Mouse (Mus musculus): ENCODE data around the gene Dscam. TPM values are rescaled to one million over a fixed set of nuclear protein-coding genes. Genes with fewer than 3 reads are reported as not detected.

Gene Dscam
- polyA plus RNA-seq, 1 experiment from 2014 or later = 2.1 TPM

DNA sequence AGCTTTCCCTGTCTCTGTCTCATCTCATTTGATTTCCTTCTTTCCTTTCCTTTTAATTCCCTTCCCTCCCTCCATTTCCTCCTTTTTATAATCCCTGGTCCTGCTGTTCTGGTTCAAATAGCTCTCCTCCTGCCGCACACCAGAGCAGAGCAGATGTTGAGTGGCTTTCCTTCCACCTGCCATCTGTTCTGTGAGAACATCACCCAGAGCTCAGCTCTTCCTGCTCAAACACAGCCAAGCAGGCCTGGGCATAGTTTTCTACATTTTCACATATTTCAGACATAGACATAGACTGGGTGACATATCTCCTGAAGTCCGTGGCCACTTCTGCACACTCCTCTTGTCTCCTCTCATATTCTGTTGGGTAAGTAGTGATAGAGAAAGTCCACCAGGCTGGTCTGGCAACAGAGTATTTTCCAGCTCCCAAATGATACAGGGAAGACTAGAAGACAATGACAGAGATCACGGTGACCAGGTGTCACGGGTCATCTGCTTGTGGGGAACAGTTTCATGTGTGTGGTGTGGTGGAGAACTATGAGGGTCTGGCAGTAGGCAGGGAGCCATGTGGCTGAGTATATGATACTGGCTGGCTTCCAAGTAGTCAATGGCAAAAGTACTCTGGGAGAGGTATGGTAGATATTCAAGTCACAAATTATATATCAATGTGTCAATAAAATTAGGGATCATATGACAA lies 536.3 kb downstream of the Dscam start:
- no peak for ATAC-seq (ENCODE audit: low FRiP score, low read depth)
- WGBS = 87% methylated on average over 4 of the region's 4 CpGs

DNA sequence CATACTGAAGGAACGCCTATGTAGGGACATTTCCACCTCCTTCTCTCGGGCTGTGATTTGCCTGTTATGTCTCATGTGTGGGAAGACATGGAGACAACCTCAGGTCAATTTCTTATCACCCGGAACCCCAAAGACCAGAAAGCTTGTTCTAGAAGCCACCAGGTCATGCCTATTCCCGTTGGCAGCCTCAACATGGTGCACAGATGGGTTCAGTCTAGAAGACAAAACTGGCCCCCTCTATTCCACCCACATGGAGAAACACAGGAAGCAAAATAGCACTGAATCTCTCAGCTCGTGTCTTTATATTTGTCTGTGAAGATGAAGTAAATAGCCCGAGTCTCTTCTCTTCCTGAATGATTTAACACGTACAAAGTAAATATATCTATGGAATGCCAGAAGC lies 540.3 kb downstream of the Dscam start:
- H3K27ac ChIP-seq = no peak overlapping the region
- no peaks in the 10 kb centered on the region for H3K9me3 ChIP-seq
- H3K4me3 ChIP-seq = no peak overlapping the region
- H3K36me3 ChIP-seq = no peaks in the 10 kb centered on the region
- no peak for ATAC-seq (ENCODE audit: low FRiP score, low read depth)
- 78% methylated on average over 7 of the region's 7 CpGs for WGBS
- H3K27me3 ChIP-seq (replicated peaks) = no peaks in the 10 kb centered on the region
- H3K4me2 ChIP-seq (replicated peaks) = no peak overlapping the region
- H3K4me1 ChIP-seq = no peaks in the 10 kb centered on the region; the same call in 1 of the 2 replicates
- H3K9ac ChIP-seq = no peak overlapping the region

More for the DNA sequence above, 536.3 kb downstream of the Dscam start:
- H3K36me3 ChIP-seq = no peaks in the 10 kb centered on the region
- H3K4me3 ChIP-seq = no peak overlapping the region
- H3K27me3 ChIP-seq (replicated peaks) = no peaks in the 10 kb centered on the region
- no peak overlapping the region for H3K27ac ChIP-seq
- no peaks in the 10 kb centered on the region; the same call in 1 of the 2 replicates for H3K4me1 ChIP-seq
- H3K9ac ChIP-seq = no peak overlapping the region
- H3K9me3 ChIP-seq = no peaks in the 10 kb centered on the region
- no peak overlapping the region for H3K4me2 ChIP-seq (replicated peaks)

DNA sequence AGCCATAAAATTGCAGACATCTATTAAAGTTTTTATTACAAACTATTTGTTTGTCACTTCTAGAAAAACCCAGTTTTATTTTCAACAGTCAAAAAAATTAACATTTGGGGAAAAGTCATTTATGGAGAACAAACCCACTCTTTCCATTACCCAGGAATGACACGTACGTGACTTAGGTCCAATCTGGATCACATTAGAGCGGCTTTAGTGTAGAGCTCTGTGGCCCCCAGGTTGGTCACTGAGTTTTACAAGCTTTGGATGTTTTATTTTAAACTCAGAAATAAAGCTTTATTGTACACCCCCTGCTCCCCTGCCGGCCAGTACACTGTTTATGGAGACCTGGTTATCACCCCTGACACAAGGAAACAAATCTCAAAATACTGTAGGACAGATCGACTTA lies 540.9 kb downstream of the Dscam start:
- no peaks in the 10 kb centered on the region for H3K36me3 ChIP-seq
- no peaks in the 10 kb centered on the region for H3K4me1 ChIP-seq
- no peak overlapping the region for H3K27ac ChIP-seq
- no peak for ATAC-seq (ENCODE audit: low FRiP score, low read depth)
- H3K4me3 ChIP-seq = no peak overlapping the region
- H3K9me3 ChIP-seq = no peaks in the 10 kb centered on the region
- H3K9ac ChIP-seq = no peak overlapping the region
- H3K4me2 ChIP-seq (replicated peaks) = no peak overlapping the region
- 86% methylated on average over 5 of the region's 5 CpGs for WGBS
- no peaks in the 10 kb centered on the region for H3K27me3 ChIP-seq (replicated peaks)

DNA sequence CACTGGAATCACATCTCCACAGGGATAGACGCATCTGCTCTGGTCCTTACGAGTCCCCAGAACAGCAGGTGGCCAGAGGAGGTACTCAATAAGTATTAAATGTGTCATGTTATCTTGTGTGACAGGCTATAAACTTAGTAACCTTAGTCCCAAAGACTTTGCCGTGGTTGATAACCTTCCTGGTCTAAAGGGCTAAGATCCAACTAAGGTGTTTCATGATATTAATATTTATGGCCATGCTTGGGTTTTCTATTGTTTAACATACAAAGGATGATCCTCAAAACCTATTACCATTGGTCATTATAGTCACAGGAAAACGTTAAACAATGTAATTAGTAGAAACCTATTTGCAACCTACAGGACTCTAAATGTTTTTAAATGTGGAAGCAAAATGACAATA lies 545.1 kb downstream of the Dscam start:
- no peaks in the 10 kb centered on the region for H3K9me3 ChIP-seq
- H3K36me3 ChIP-seq = no peaks in the 10 kb centered on the region
- H3K27ac ChIP-seq = no peak overlapping the region
- 59% methylated on average over 4 of the region's 4 CpGs for WGBS
- no peak overlapping the region for H3K4me2 ChIP-seq (replicated peaks)
- H3K27me3 ChIP-seq (replicated peaks) = no peaks in the 10 kb centered on the region
- H3K9ac ChIP-seq = no peak overlapping the region
- no peak for ATAC-seq (ENCODE audit: low FRiP score, low read depth)
- H3K4me1 ChIP-seq = no peaks in the 10 kb centered on the region
- H3K4me3 ChIP-seq = no peak overlapping the region

DNA sequence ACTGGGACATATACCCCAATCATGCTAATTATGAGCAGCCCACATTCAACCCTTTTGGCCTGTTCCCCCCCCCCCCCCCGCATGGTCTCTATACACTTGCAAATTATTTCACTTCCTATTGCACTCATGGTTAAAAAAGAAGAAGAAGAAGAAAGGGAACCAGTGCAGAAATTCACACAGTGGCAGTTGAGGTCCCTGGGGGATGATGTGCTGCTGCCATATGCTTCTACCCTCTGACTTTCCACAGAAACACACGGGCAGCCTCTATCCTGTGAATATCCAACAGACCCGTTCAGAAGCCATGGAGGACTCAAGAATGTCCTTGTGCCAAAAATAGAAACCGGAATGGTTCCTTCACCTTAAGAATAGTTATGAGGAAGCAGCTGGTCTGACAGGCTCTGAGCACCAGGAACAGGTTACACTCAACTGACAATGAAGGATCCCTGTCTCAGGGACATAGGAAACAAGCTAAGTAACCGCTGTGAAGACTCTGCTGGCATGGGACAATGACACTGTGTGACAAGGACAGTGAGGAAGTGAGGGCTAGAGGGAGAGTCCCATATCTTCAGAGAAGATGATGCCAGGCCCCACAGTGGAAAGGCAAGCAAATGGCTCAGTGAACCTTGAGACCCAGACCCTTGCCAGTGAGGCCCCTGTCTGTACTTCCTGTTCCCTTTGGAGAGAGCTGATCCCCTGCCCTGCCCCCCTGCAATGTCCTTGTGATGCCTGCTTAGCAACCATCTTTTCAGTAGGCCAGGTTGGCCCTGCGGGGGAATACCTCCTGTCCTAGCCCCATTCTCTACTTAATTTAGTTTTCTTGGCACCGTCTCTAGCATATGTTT lies 545.8 kb downstream of the Dscam start:
- H3K27ac ChIP-seq = no peak overlapping the region
- no peak overlapping the region for H3K4me3 ChIP-seq
- H3K4me2 ChIP-seq (replicated peaks) = no peak overlapping the region
- H3K9ac ChIP-seq = no peak overlapping the region
- no peak for ATAC-seq (ENCODE audit: low FRiP score, low read depth)
- no peaks in the 10 kb centered on the region for H3K9me3 ChIP-seq
- no peaks in the 10 kb centered on the region for H3K27me3 ChIP-seq (replicated peaks)
- WGBS = 74% methylated on average over 7 of the region's 7 CpGs
- no peaks in the 10 kb centered on the region for H3K36me3 ChIP-seq
- no peaks in the 10 kb centered on the region for H3K4me1 ChIP-seq

DNA sequence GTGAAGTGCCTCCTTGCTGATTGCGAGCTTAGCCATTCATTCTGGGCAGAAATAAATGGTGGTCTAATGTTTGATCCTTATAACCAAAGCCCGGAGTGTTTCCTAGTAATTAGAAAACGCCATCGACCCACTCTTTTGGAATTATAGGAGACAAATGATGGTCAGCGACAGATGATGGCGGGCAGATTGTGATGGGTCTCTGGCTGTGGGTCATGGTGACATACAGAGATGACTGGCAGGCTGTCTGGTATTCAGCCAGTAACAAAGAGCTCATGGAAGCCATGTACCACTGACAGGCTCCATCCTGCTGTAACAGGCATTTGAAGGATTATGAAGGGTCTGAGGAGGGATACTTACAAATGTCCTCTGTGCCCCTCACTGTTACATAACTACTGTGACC lies 549.7 kb downstream of the Dscam start:
- ATAC-seq (ENCODE audit: low FRiP score, low read depth) = no peak
- no peaks in the 10 kb centered on the region for H3K9me3 ChIP-seq
- no peak overlapping the region for H3K4me3 ChIP-seq
- no peaks in the 10 kb centered on the region for H3K4me1 ChIP-seq
- no peak overlapping the region for H3K9ac ChIP-seq
- H3K36me3 ChIP-seq = no peaks in the 10 kb centered on the region
- no peak overlapping the region for H3K27ac ChIP-seq
- WGBS = 93% methylated on average over 6 of the region's 6 CpGs
- H3K4me2 ChIP-seq (replicated peaks) = no peak overlapping the region
- H3K27me3 ChIP-seq (replicated peaks) = no peaks in the 10 kb centered on the region

DNA sequence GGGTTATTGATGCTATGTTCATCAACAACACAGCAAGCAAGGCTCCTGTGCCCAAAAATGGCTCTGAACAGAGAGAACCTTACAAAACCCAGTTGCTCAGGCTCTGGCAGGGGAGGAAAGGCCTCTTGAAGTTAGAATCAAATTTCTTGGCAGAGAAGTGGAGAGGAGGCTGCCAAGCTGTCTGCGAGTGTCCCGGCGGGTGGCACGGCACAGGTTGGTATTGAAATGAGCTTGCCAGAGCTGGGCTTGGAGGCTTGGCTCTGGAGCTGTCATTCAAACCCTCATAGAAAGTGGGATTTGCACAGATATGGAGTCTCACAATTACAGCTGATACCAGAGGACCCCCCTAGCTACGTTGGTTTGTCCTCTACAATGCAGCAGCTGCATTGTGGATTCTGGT lies 550.1 kb downstream of the Dscam start:
- Histone ChIP-seq H3K9ac (no peak overlapping the region), H3K4me3 (no peak overlapping the region), H3K27ac (no peak overlapping the region), H3K9me3 (no peaks in the 10 kb centered on the region), H3K36me3 (no peaks in the 10 kb centered on the region), H3K4me1 (no peaks in the 10 kb centered on the region), H3K4me2 (replicated peaks) (no peak overlapping the region), H3K27me3 (replicated peaks) (no peaks in the 10 kb centered on the region)
- WGBS = 90% methylated on average over 5 of the region's 5 CpGs
- no peak for ATAC-seq (ENCODE audit: low FRiP score, low read depth)

DNA sequence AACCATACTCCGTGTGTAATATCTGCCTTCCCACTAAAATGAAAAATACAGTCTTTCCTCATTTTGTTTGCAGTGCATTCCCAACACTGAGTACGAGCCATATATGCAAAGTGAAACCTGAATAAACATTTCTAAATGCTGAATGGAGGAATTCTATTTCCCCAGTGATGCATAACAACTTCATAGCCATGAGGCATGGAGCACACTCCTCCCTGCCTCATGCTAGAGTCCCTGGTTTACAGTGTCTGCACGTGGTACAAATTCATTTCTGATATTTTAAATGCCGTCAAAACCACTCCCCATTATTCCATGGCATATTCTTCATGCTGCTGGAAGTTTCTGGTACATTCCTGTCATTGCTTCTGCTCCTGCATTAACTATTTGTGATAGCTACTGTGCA lies 552.8 kb downstream of the Dscam start:
- H3K9ac ChIP-seq = no peak overlapping the region
- no peak for ATAC-seq (ENCODE audit: low FRiP score, low read depth)
- no peaks in the 10 kb centered on the region for H3K9me3 ChIP-seq
- WGBS = 68% methylated on average over 4 of the region's 4 CpGs
- H3K4me3 ChIP-seq = no peak overlapping the region
- no peaks in the 10 kb centered on the region for H3K27me3 ChIP-seq (replicated peaks)
- H3K36me3 ChIP-seq = no peaks in the 10 kb centered on the region
- no peak overlapping the region for H3K27ac ChIP-seq
- no peaks in the 10 kb centered on the region for H3K4me1 ChIP-seq
- H3K4me2 ChIP-seq (replicated peaks) = no peak overlapping the region

DNA sequence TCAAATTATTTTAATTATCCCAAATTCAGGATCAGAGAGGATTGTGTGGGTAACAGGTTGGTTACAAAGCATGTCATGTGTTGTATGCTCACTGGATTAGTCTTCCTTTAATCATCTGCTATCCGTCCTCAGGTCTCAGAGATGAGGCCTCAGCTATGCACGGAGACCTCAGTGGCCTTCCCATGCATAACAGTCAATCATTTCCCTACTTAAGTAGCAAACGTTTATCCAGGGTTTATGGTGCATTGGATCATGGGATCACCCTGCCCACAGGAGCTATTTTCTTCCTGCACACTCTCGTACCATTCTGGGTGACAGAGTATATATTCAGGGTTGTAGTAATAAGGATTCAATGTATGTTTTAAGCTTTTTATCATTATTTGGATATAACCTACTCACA lies 557.3 kb downstream of the Dscam start:
- Histone ChIP-seq H3K27ac (no peak overlapping the region), H3K4me1 (no peaks in the 10 kb centered on the region), H3K9me3 (no peaks in the 10 kb centered on the region), H3K4me2 (replicated peaks) (no peak overlapping the region), H3K9ac (no peak overlapping the region), H3K4me3 (no peak overlapping the region), H3K36me3 (no peaks in the 10 kb centered on the region), H3K27me3 (replicated peaks) (no peaks in the 10 kb centered on the region)
- ATAC-seq (ENCODE audit: low FRiP score, low read depth) = no peak
- WGBS = 67% methylated on average over 4 of the region's 4 CpGs

DNA sequence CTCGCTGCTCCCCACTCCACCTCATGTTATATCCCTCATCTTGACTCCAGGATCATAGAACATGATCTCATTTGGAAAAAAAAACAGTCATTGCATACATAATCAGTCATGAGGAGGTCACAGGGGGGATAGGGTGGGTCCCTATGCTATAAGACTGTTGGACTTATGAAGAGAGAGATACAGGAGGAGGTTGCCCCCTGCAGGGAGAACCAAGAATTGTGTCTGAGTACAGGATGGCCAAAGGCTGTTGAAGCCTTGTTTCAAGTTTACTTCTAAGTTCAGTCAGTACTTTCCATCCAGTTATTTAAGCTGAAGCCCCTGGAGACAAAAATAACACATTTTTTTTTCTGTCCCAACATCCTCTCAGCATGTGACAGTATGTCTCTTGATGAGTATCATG lies 559.7 kb downstream of the Dscam start:
- WGBS = 88% methylated on average over 1 of the region's 1 CpGs
- Histone ChIP-seq H3K4me1 (no peaks in the 10 kb centered on the region), H3K27me3 (replicated peaks) (no peaks in the 10 kb centered on the region), H3K9me3 (no peaks in the 10 kb centered on the region), H3K4me3 (no peak overlapping the region), H3K4me2 (replicated peaks) (no peak overlapping the region), H3K9ac (no peak overlapping the region), H3K36me3 (no peaks in the 10 kb centered on the region), H3K27ac (no peak overlapping the region)
- no peak for ATAC-seq (ENCODE audit: low FRiP score, low read depth)

DNA sequence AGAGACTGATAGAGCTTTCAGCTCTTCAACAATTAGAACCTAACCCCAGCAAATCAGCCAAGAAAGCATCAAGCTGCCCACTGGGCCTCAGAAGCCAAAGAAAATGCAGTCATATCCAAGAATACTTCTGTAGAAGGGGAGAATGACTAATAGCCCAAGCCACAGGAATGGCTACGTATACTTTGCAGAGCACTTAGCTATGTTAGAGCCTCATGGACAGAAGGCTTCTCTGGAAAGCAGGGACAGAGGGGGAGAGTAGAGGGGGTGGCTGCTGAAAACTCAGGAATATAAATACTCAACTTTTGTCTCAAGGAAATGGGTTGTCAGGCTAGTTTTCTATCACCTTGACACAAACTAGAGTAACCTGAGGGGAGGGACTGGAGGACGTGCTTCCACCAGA lies 568.3 kb downstream of the Dscam start:
- no peak for ATAC-seq (ENCODE audit: low FRiP score, low read depth)

DNA sequence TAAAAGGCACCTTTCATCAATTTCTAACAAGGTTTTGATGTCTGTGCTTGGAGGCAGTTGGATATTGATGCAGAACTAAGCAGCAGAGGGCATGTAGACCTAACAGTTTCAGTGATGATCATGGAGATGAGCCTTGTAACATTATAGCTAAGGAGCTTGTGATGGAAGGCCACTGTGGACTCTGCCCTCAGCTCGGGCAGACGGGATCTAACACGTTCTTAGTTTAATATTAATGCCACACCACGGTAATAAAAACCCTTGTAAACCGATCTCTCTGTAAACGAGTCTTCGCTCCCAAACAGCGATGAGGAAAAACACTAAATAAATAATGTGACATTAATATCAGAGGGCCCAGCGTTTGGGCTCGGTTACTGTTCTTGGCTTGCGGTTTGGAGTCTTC lies 569.8 kb downstream of the Dscam start:
- H3K9ac ChIP-seq = no peak overlapping the region
- H3K9me3 ChIP-seq = no peaks in the 10 kb centered on the region
- no peak for ATAC-seq (ENCODE audit: low FRiP score, low read depth)
- no peak overlapping the region for H3K4me3 ChIP-seq
- no peaks in the 10 kb centered on the region for H3K4me1 ChIP-seq
- H3K27ac ChIP-seq = no peak overlapping the region
- 89% methylated on average over 11 of the region's 11 CpGs for WGBS
- no peaks in the 10 kb centered on the region for H3K36me3 ChIP-seq
- no peak overlapping the region for H3K4me2 ChIP-seq (replicated peaks)
- H3K27me3 ChIP-seq (replicated peaks) = no peaks in the 10 kb centered on the region

More for the DNA sequence above, 568.3 kb downstream of the Dscam start:
- Histone ChIP-seq H3K4me2 (replicated peaks) (no peak overlapping the region), H3K9ac (no peak overlapping the region), H3K9me3 (no peaks in the 10 kb centered on the region), H3K36me3 (no peaks in the 10 kb centered on the region), H3K27me3 (replicated peaks) (no peaks in the 10 kb centered on the region), H3K4me1 (no peaks in the 10 kb centered on the region), H3K4me3 (no peak overlapping the region), H3K27ac (no peak overlapping the region)
- 67% methylated on average over 2 of the region's 2 CpGs for WGBS
